Mouse (Mus musculus) liver, postnatal 0 days (tissue): ENCODE results near the gene Dclk1.

Experiments used
- CTCF ChIP-seq: sonication (generic); IDR thresholded peaks from 2 replicates; pipeline ENCODE4 v1.5.1; 2016; ENCODE audit warnings: antibody characterized with exemption, low read depth
- EP300 ChIP-seq: IDR thresholded peaks from 2 replicates; pipeline ENCODE4 v1.6.1; 2016; ENCODE audit warnings: antibody characterized with exemption, low read depth, mild to moderate bottlenecking

DNA sequence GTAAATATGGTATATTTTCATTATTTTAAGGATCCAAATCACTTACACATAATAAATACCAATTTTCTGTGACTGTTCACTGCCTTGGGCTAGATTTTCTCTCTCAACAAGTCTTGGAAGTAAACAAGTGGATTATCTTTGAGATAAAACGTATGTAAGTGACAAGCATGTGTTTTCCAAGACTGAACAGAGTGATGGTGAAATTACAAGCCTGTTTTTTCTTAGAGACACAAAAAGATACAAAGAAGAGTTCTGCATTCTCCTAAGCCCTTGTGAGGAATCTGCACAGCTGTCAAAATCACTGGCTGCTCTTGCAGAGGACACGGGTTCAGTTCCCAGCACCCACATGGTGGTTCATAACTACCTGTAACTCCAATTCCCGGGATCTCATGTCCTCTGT lies 151.4 kb downstream of the Dclk1 start:
- TF ChIP-seq EP300: no peak
- no peak for TF ChIP-seq CTCF
